Mouse (Mus musculus) monocyte, adult 2 months (primary cell): Measurements from ENCODE around the gene Tmem198.

Experiments used
- DNase-seq, 2 experiments: peaks; one replicate each; pipeline ENCODE4 v3.0.0; 2022; ENCODE audit warnings: low spot score in 2 of 2, low read depth in 1 of 2

Gene Tmem198

GRCm38 (mm10) chr1:75487405-75488161 lies 8.3 kb downstream of the Tmem198 start:
- DNase-seq: no peak

DNA sequence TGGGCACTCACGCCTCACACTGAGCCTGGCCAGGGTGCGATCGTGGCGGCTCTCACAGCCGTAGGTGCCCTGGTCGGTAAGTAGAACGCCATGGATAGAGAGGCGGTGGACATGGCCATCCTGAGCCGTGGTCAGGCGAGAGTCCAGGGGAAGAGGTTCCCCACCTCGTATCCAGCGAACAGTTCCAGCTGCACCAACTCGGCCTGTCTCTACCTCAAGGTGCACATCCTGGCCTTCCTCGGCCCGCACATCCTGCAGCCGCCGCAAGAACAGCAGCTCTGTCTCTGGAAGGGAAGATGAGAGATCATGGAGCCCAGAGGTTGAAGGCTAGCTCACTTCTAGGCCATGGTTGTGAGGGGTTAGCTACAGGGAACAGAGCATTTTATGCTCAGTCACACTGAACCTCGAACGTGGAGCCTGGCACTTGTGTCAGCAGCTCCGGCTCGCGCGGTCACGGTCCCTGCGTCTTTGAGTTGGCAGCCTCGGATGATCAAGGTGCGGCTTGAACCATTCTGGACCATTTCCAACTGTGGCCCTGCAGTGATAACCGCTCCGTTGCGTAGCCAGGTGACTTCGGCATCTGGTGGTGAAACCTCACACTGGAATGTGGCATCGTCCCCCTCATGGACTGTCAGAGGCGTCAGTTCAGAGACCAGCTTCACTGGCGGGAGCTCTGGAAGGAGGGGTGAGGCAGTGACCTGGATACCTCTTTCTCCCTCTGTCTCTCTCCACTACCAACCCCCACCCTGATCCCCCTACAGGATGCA lies 11.6 kb downstream of the Tmem198 start:
- no peak for DNase-seq

- no peak for DNase-seq
These were observed 13.3 kb downstream of the Tmem198 start for GRCm38 (mm10) chr1:75492579-75493170.

- DNase-seq: no peak
These were observed 15.7 kb downstream of the Tmem198 start for GRCm38 (mm10) chr1:75494878-75495548.

- DNase-seq: no peak
These were observed 19.6 kb downstream of the Tmem198 start for GRCm38 (mm10) chr1:75498897-75499296.

GRCm38 (mm10) chr1:75499441-75499840 lies 20.1 kb downstream of the Tmem198 start:
- no peak for DNase-seq

DNA sequence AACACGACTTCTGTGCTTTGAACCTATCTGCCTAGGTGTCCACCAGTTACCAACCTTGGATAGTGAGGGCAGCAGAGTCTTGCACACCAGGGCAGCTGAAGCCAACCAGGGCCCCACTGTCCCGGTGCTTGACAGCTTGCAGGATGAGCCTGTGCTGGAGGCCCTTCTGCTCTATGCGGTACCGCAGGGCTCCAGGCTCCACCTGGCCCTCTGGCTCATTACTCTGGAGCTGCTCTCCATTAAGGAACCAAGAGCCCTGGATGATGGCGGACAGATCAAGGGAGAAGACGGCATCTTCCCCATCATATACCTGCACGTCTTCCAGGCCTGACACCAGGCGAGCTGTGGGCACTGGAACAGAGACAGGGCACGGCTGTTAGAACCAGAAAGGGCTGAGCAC lies 22.6 kb downstream of the Tmem198 start:
- DNase-seq: no peak

GRCm38 (mm10) chr1:75502945-75503650 lies 23.8 kb downstream of the Tmem198 start:
- no peak for DNase-seq

GRCm38 (mm10) chr1:75503651-75503980 lies 24.3 kb downstream of the Tmem198 start:
- no peak for DNase-seq

DNA sequence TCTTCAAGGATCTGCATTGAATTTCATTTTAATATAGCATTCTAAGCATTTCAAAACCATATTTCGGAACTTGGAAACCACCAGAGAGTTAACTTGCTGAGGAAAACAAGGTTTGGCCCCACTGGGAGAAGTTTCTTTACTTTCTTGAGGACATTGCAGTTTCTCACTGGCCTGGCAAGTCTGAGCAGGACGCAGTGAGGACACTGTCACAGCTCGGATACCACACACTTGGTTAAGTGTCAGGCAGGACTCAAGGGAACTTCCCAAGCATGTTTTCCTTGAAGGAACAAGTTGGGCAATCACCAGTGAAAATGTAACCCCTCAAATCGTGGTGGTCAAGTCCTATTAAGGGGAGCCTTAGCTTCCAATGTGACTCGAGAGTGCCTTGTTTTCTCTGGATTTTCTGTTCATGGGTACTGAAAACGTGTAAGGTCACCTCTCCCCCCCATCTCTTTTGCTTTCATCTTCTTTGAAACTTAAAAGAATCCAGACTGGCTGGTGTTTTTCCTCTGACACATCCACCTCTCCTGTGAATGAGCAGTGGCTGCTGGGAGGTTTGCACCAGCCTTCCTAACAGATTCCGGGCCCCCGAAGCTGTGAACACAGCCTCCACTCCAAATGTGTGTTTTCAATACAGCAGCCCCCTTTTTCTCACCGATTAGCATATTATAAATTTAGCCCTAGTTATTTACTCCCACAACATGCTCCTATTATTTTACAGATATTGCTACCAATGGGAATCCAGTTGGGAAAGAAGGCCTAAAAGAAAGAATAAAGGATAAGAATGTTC lies 25.1 kb downstream of the Tmem198 start:
- no peak for DNase-seq

- DNase-seq: no peak
These were observed 26.0 kb downstream of the Tmem198 start for GRCm38 (mm10) chr1:75505159-75505955.

- no peak for DNase-seq
These were observed 26.9 kb downstream of the Tmem198 start, which contains the start of gene Obsl1 for GRCm38 (mm10) chr1:75505956-75506831. Obsl1 (minus strand) TSS chr1:75506452.

DNA sequence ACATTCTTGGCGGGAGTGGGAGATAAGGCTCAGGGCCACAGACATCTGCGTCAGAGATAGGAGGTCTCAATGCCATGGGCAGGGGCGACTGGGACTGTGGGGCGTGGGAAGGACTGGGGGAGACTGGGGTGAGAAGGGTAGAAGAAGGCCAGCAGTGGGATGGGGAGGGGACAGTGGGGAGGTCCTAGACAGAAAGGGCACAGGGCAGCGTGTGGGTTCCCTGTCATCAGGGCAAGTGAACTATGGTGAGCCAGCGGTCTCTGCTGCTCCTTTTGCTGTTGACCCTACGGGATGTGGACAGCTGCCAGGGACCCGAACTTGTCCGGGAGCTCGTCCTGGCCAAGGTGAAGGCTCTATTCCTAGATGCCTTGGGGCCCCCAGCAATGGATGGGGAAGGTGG lies 27.7 kb downstream of the Tmem198 start, which contains the start of gene Inha:
Inha (plus strand) TSS at position 72 of the 400 bp plus-strand sequence.
- DNase-seq: no peak

GRCm38 (mm10) chr1:75509586-75509985 lies 30.3 kb downstream of the Tmem198 start:
- DNase-seq: no peak

DNA sequence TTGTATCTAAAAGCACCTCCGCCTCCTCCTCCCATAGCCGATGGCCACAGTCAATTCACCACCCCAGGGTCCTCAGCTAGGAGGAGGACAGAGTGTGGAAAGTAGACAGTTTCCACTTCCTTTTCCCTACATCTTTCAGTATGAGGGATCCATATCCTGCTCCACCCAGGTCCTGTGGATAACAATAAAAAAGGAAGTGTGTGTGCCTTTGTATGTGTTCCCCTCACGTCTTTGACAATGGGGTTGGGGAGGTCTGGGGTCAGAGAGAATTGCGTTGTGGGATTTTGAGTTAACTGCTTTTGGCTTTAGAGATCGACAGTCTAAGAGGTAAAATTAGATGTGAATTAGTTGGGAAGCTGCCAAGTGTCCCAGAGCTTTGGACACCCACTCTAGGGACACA lies 30.8 kb downstream of the Tmem198 start:
- DNase-seq: no peak

GRCm38 (mm10) chr1:75511437-75512210 lies 32.3 kb downstream of the Tmem198 start:
- no peak for DNase-seq

DNA sequence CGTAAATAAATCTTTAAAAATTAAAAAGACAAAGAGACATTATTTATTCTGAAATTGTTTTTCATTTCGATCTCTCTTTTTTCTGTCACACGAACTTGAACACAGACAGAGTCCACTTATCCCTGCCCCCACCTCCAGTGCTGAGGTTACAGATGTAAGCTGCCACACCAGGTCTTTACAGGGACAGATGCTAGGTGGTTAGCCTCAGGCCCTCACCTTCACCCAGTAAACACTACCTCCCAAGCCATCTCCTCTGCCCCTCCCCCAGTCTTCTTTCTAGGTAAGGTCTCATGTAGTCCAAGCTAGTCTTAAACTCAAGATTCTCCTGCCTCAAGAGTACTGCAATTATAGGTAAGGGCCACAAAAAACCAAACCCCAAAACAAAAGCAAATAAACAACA lies 33.2 kb downstream of the Tmem198 start:
- no peak for DNase-seq
